Mouse (Mus musculus) liver, adult 2 months (tissue): ENCODE measurements around the gene Pear1.

Experiments used
- CTCF ChIP-seq: fragments of 200-500 bp; IDR thresholded peaks from 2 replicates; pipeline ENCODE4 v1.5.1; 2011; ENCODE audit warnings: low read depth, low read length, control low read depth
- POLR2A ChIP-seq: fragments of 200-500 bp; IDR thresholded peaks from 2 replicates; pipeline ENCODE4 v1.6.1; 2011; ENCODE audit warnings: low read length, control low read depth; ENCODE audit not compliant: insufficient read depth; ENCODE audit errors: extremely low read depth

GRCm38 (mm10) chr3:87764506-87764905, 59.6 kb downstream of the Pear1 start:
- TF ChIP-seq POLR2A, result no peak
- no peak for TF ChIP-seq CTCF
